Mouse (Mus musculus): Measurements from ENCODE around the gene Birc2. TPM values are rescaled to one million over a fixed set of nuclear protein-coding genes. Genes with fewer than 3 reads are reported as not detected.

Birc2 gene
- polyA plus RNA-seq (2014; fragmentation: Nextera tagmentation; extraction: Ambion mirVana), result 49.3 and 53.6 TPM in 2 replicates

- ATAC-seq (ENCODE audit: low read depth), result peak; percentile 98
- Histone ChIP-seq H3K4me2 (ENCODE audit: low read depth, low read length) (peak within 1 kb of the TSS; percentile 77), H3K4me3 (ENCODE audit: low read depth, low read length) (peak within 1 kb of the TSS; percentile 51), H3K9me3 (ENCODE audit: control insufficient read depth, low read length) (no peaks in the 10 kb centered on the region), H3K36me3 (ENCODE audit: control insufficient read depth, insufficient read depth, low read length) (0 out of 2 replicates have a peak, but pooled peaks cover 3% of the 10 kb centered on the region), H3K9ac (replicated peaks; ENCODE audit: low read depth, low read length) (peak within 1 kb of the TSS; percentile 88), H3K27me3 (ENCODE audit: control insufficient read depth, insufficient read depth, low read length) (no peaks in the 10 kb centered on the region), H3K4me1 (ENCODE audit: control insufficient read depth, insufficient read depth, low read length) (peaks cover 16% of the 10 kb centered on the region), H3K27ac (ENCODE audit: low read depth, low read length) (peak within 1 kb of the TSS; percentile 99)
- under 1% methylated on average over 68 of the region's 68 CpGs for WGBS
Measured at GRCm38 (mm10) chr9:7836905-7837805, at the start of gene Birc2. Gene Birc2, minus strand, starts transcription at chr9:7837064.

DNA sequence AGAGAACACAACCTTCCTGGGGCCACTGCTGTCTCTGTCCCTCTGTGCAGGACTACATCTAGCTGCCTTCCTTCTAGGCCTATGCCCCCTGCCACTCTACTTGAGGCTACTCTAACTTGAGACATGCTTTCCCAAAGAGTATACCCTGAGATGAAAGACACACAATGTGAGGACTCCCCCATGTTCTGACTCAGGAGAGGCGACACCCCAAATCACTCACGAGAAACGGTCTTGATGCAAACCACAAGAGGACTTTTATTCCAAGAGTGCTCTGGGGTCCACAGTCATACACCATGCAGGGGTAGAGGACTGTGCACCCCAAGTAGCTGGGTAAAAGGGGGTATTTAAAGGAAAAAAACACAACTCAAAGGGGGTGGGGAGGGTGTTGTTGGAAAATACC is 47.5 kb upstream of the Birc2 start:
- no peaks in the 10 kb centered on the region for H3K36me3 ChIP-seq (ENCODE audit: control insufficient read depth, insufficient read depth, low read length)
- H3K9me3 ChIP-seq (ENCODE audit: control insufficient read depth, low read length), result no peaks in the 10 kb centered on the region
- ATAC-seq (ENCODE audit: low read depth), result no peak
- H3K27ac ChIP-seq (ENCODE audit: low read depth, low read length), result no peak overlapping the region
- H3K4me1 ChIP-seq (ENCODE audit: control insufficient read depth, insufficient read depth, low read length), result no peaks in the 10 kb centered on the region
- H3K9ac ChIP-seq (replicated peaks; ENCODE audit: low read depth, low read length), result no peak overlapping the region
- WGBS, result 99% methylated on average over 3 of the region's 3 CpGs
- H3K4me3 ChIP-seq (ENCODE audit: low read depth, low read length), result no peak overlapping the region
- no peaks in the 10 kb centered on the region for H3K27me3 ChIP-seq (ENCODE audit: control insufficient read depth, insufficient read depth, low read length)
- H3K4me2 ChIP-seq (ENCODE audit: low read depth, low read length), result no peak overlapping the region

- no peaks in the 10 kb centered on the region for H3K27me3 ChIP-seq (ENCODE audit: control insufficient read depth, insufficient read depth, low read length)
- ATAC-seq (ENCODE audit: low read depth), result no peak
- H3K4me3 ChIP-seq (ENCODE audit: low read depth, low read length), result no peak overlapping the region
- H3K9me3 ChIP-seq (ENCODE audit: control insufficient read depth, low read length), result no peaks in the 10 kb centered on the region
- 94% methylated on average over 1 of the region's 1 CpGs for WGBS
- no peaks in the 10 kb centered on the region for H3K36me3 ChIP-seq (ENCODE audit: control insufficient read depth, insufficient read depth, low read length)
- no peak overlapping the region for H3K27ac ChIP-seq (ENCODE audit: low read depth, low read length)
- no peak overlapping the region for H3K4me2 ChIP-seq (ENCODE audit: low read depth, low read length)
- H3K9ac ChIP-seq (replicated peaks; ENCODE audit: low read depth, low read length), result no peak overlapping the region
- H3K4me1 ChIP-seq (ENCODE audit: control insufficient read depth, insufficient read depth, low read length), result no peaks in the 10 kb centered on the region
Measured at GRCm38 (mm10) chr9:7882304-7882865, 45.5 kb upstream of the Birc2 start.

DNA sequence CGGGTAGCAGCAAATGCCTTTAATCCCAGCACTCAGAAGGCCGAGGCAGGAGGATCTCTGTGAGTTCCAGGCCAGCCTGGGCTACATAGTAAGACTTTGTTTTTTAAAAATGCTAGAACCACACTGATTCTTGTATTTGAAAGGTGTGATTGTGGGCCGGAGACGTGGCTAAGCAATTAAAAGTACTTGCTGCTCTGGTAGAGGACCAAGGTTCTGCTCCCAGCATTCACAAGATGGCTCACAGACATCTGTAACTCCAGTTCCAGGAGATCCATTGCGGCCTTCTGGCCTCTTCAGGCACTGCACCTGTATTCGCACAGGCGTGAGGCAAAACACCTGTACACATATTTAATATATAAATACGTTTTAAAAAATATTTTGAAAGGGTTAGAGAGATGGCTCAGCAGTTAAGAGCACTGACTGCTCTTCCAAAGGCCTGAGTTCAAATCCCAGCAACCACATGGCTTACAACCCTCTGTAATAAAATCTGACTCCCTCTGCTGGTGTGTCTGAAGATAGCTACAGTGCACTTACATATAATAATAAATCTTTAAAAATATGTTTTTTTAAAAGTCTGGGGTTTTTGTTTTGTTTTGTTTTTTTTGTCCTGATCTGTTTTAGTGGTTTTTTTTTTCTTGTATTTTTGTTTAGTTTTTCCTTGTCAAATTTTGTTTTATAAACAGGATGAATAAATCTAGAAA is 36.8 kb upstream of the Birc2 start:
- no peak overlapping the region for H3K4me3 ChIP-seq (ENCODE audit: low read depth, low read length)
- no peak overlapping the region for H3K4me2 ChIP-seq (ENCODE audit: low read depth, low read length)
- no peaks in the 10 kb centered on the region for H3K9me3 ChIP-seq (ENCODE audit: control insufficient read depth, low read length)
- no peaks in the 10 kb centered on the region for H3K27me3 ChIP-seq (ENCODE audit: control insufficient read depth, insufficient read depth, low read length)
- H3K9ac ChIP-seq (replicated peaks; ENCODE audit: low read depth, low read length), result no peak overlapping the region
- H3K36me3 ChIP-seq (ENCODE audit: control insufficient read depth, insufficient read depth, low read length), result no peaks in the 10 kb centered on the region
- peaks cover 3% of the 10 kb centered on the region; the same call in 1 of the 2 replicates for H3K4me1 ChIP-seq (ENCODE audit: control insufficient read depth, insufficient read depth, low read length)
- no peak for ATAC-seq (ENCODE audit: low read depth)
- WGBS, result 95% methylated on average over 8 of the region's 8 CpGs
- no peak overlapping the region for H3K27ac ChIP-seq (ENCODE audit: low read depth, low read length)

DNA sequence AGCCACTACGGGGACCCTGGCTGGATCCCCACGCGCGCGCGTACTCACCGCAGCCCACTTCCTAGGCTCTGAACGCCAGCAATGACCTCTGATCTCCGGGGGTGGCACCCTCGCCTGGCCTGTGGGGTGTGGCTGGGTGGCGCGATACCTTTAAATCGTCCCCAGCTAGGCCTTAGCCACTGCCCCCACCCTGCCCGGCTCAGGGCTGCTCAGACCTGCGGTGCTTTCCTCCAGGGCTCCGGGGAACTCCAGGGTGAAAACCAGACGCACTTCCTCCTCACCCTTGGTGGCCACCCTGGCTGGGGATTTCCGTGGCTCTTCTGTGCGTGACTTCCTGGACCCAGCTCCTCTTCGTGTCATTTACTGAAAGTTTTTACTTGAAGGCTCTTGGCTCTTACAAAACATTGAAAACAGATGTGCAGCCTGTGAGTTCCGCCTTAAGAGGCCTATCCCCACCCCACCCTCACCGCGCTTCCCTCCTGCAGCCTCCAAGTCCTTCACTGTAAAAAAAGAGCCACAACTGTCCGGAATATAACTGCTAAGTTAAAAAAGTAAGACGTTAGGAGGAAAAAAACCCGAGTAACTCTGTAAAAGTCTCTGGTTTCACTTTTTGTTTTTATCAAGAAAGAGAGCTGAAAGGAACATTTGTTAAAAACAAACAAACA is 36.0 kb upstream of the Birc2 start, which contains the start of gene Birc3:
Birc3 (minus strand) TSS at position 412 of the 665 bp plus-strand sequence.
- ATAC-seq (ENCODE audit: low read depth), result peak; percentile 73

GRCm38 (mm10) chr9:7872044-7872774 is 35.3 kb upstream of the Birc2 start:
- Histone ChIP-seq H3K4me1 (ENCODE audit: control insufficient read depth, insufficient read depth, low read length) (peaks cover 3% of the 10 kb centered on the region; the same call in 1 of the 2 replicates), H3K27me3 (ENCODE audit: control insufficient read depth, insufficient read depth, low read length) (no peaks in the 10 kb centered on the region), H3K9me3 (ENCODE audit: control insufficient read depth, low read length) (no peaks in the 10 kb centered on the region), H3K36me3 (ENCODE audit: control insufficient read depth, insufficient read depth, low read length) (no peaks in the 10 kb centered on the region), H3K4me3 (ENCODE audit: low read depth, low read length) (peak overlapping the region; percentile 36), H3K4me2 (ENCODE audit: low read depth, low read length) (peak overlapping the region; percentile 73), H3K27ac (ENCODE audit: low read depth, low read length) (no peak overlapping the region), H3K9ac (replicated peaks; ENCODE audit: low read depth, low read length) (peak overlapping the region; percentile 54)
- 20% methylated on average over 22 of the region's 23 CpGs for WGBS
- peak; percentile 50; the same call in 1 of the 2 replicates for ATAC-seq (ENCODE audit: low read depth)

More for the DNA sequence above, 36.0 kb upstream of the Birc2 start, which contains the start of gene Birc3:
- H3K4me3 ChIP-seq (ENCODE audit: low read depth, low read length), result peak within 1 kb of the TSS; percentile 36
- peak within 1 kb of the TSS; percentile 73 for H3K4me2 ChIP-seq (ENCODE audit: low read depth, low read length)
- WGBS, result 12% methylated on average over 26 of the region's 26 CpGs
- H3K4me1 ChIP-seq (ENCODE audit: control insufficient read depth, insufficient read depth, low read length), result peaks cover 3% of the 10 kb centered on the region; the same call in 1 of the 2 replicates
- no peaks in the 10 kb centered on the region for H3K9me3 ChIP-seq (ENCODE audit: control insufficient read depth, low read length)
- no peak within 1 kb of the TSS for H3K27ac ChIP-seq (ENCODE audit: low read depth, low read length)
- H3K36me3 ChIP-seq (ENCODE audit: control insufficient read depth, insufficient read depth, low read length), result no peaks in the 10 kb centered on the region
- H3K9ac ChIP-seq (replicated peaks; ENCODE audit: low read depth, low read length), result peak within 1 kb of the TSS; percentile 54
- no peaks in the 10 kb centered on the region for H3K27me3 ChIP-seq (ENCODE audit: control insufficient read depth, insufficient read depth, low read length)

- no peaks in the 10 kb centered on the region for H3K9me3 ChIP-seq (ENCODE audit: control insufficient read depth, low read length)
- H3K4me3 ChIP-seq (ENCODE audit: low read depth, low read length), result no peak overlapping the region
- H3K27ac ChIP-seq (ENCODE audit: low read depth, low read length), result no peak overlapping the region
- no peaks in the 10 kb centered on the region for H3K36me3 ChIP-seq (ENCODE audit: control insufficient read depth, insufficient read depth, low read length)
- H3K9ac ChIP-seq (replicated peaks; ENCODE audit: low read depth, low read length), result no peak overlapping the region
- 73% methylated on average over 4 of the region's 4 CpGs for WGBS
- no peak for ATAC-seq (ENCODE audit: low read depth)
- no peak overlapping the region for H3K4me2 ChIP-seq (ENCODE audit: low read depth, low read length)
- peaks cover 3% of the 10 kb centered on the region; the same call in 1 of the 2 replicates for H3K4me1 ChIP-seq (ENCODE audit: control insufficient read depth, insufficient read depth, low read length)
- H3K27me3 ChIP-seq (ENCODE audit: control insufficient read depth, insufficient read depth, low read length), result no peaks in the 10 kb centered on the region
Measured at GRCm38 (mm10) chr9:7871316-7872043, 34.6 kb upstream of the Birc2 start.

Measured in neural tube, embryonic 14.5 days (tissue).